In the genomic region with DNA sequence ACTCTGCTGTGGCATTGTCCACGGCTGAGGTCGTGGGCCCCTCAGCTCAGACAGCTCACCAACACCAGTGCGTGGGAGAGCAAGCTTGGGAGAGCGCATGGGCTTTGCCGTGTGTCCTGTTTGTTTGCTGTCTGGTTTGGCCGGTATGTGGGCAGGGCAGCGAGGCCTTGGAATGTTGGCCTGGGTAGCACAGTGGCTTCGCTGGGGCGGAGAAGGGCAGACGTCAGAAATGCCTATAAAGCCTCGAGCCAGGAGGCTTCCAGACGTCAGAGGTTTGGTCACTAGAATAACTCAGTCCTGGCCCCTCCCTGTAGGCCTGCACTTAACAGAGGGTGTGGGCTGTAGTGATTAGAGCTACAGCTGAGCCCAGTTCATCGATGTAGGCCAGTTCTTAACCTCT, we compare ENCODE assay signal across 11 mouse cellular contexts. TPM values are rescaled to one million over a fixed set of nuclear protein-coding genes. Genes with fewer than 3 reads are reported as not detected.
DNase-seq lines count a peak whose midpoint lies in the region; ATAC-seq and TF ChIP-seq lines count a peak whose summit lies in the region.
"Had no signal": no experiment of that assay in that cellular context is flagged by ENCODE, and none has a peak within 500 bp of the region (broad histone marks: within the 10 kb centered on the region; RNA-seq: fewer than 3 reads in every experiment).

No protein-coding gene starts in this region.

- WGBS in heart, adult 2 months, result 35% methylated on average over 13 of the region's 13 CpGs
- WGBS in kidney, embryonic 15.5 days, result 30% methylated on average over 13 of the region's 13 CpGs
- WGBS in forebrain, embryonic 14.5 days, result 68% methylated on average over 13 of the region's 13 CpGs

- peak; percentile 8 to 21 for DNase-seq in heart, adult 2 months
- no peak for DNase-seq in heart, postnatal 36 days
- peak; percentile 11 to 15 for DNase-seq in adrenal gland, postnatal 36 days
- peak; percentile 56 for DNase-seq in lung, postnatal 36 days
- DNase-seq in right cerebral cortex, postnatal 14 days, result no peak
- no peak for DNase-seq in forebrain, embryonic 14.5 days (ENCODE audit: low spot score)
- DNase-seq in retina, embryonic 14.5 days (ENCODE audit: low spot score), result no peak

- H3K27ac ChIP-seq in heart, adult 2 months, result no peak overlapping the region
- H3K27ac ChIP-seq in kidney, embryonic 15.5 days, result no peak overlapping the region
- H3K27ac ChIP-seq in forebrain, embryonic 14.5 days (ENCODE audit: low read depth, low read length), result no peak overlapping the region
- H3K27ac ChIP-seq: hindbrain, embryonic 15.5 days; neural tube, embryonic 15.5 days had no signal

- ATAC-seq in kidney, embryonic 15.5 days (replicated peaks; ENCODE audit: low FRiP score), result peak; percentile 50
- no peak for ATAC-seq in forebrain, embryonic 14.5 days

- H3K4me2 ChIP-seq in kidney, embryonic 15.5 days, result no peak overlapping the region
- H3K4me2 ChIP-seq in forebrain, embryonic 14.5 days (ENCODE audit: low read length), result no peak overlapping the region
- H3K4me2 ChIP-seq: hindbrain, embryonic 15.5 days; neural tube, embryonic 15.5 days had no signal

- no peak overlapping the region for H3K4me3 ChIP-seq in heart, adult 2 months
- no peak overlapping the region for H3K4me3 ChIP-seq in kidney, embryonic 15.5 days (replicated peaks)
- no peak overlapping the region for H3K4me3 ChIP-seq in forebrain, embryonic 14.5 days (ENCODE audit: low read depth, low read length)
- H3K4me3 ChIP-seq: hindbrain, embryonic 15.5 days; neural tube, embryonic 15.5 days had no signal

- H3K79me2 ChIP-seq in heart, adult 2 months (replicated peaks; ENCODE audit: control insufficient read depth, insufficient read depth, low read length), result no peaks in the 10 kb centered on the region

- TF ChIP-seq CTCF in heart, adult 2 months (IDR thresholded peaks at IDR 0.05), result no peak

- no peak overlapping the region for H3K9ac ChIP-seq in heart, adult 2 months (ENCODE audit: low read depth, low read length)
- H3K9ac ChIP-seq in kidney, embryonic 15.5 days, result no peak overlapping the region
- no peak overlapping the region for H3K9ac ChIP-seq in forebrain, embryonic 14.5 days (ENCODE audit: low read length)
- H3K9ac ChIP-seq: hindbrain, embryonic 15.5 days; neural tube, embryonic 15.5 days had no signal

- H3K9me3 ChIP-seq in kidney, embryonic 15.5 days (replicated peaks), result no peaks in the 10 kb centered on the region
- H3K9me3 ChIP-seq in forebrain, embryonic 14.5 days (replicated peaks; ENCODE audit: control insufficient read depth, low read length), result no peaks in the 10 kb centered on the region
- H3K9me3 ChIP-seq: hindbrain, embryonic 15.5 days; neural tube, embryonic 15.5 days had no signal

- H3K4me1 ChIP-seq in heart, adult 2 months (ENCODE audit: control insufficient read depth, insufficient read depth, low read length), result no peaks in the 10 kb centered on the region
- peaks cover 11% of the 10 kb centered on the region for H3K4me1 ChIP-seq in kidney, embryonic 15.5 days
- H3K4me1 ChIP-seq in forebrain, embryonic 14.5 days (ENCODE audit: control insufficient read depth, insufficient read depth, low read length), result no peaks in the 10 kb centered on the region
- H3K4me1 ChIP-seq: hindbrain, embryonic 15.5 days had no signal

- no peaks in the 10 kb centered on the region for H3K36me3 ChIP-seq in heart, adult 2 months (ENCODE audit: control insufficient read depth, insufficient read depth, low read length)
- H3K36me3 ChIP-seq in kidney, embryonic 15.5 days, result no peaks in the 10 kb centered on the region
- no peaks in the 10 kb centered on the region for H3K36me3 ChIP-seq in forebrain, embryonic 14.5 days (ENCODE audit: control insufficient read depth, insufficient read depth, low read length)
- H3K36me3 ChIP-seq: hindbrain, embryonic 15.5 days; neural tube, embryonic 15.5 days had no signal

- no peak for TF ChIP-seq POLR2A in heart, adult 2 months (IDR thresholded peaks at IDR 0.05; ENCODE audit: insufficient read depth, low read depth, low read length)

- no peak for TF ChIP-seq EP300 in heart, adult 2 months (IDR thresholded peaks at IDR 0.05; ENCODE audit: insufficient read depth, low read depth, low read length)

- intact Hi-C loops in heart, adult 2 months (cut with DNase I), result no loop called here
- intact Hi-C loops in heart, postnatal 36 days (cut with DNase I), result no loop called here

- no peaks in the 10 kb centered on the region for H3K27me3 ChIP-seq in heart, adult 2 months (ENCODE audit: control insufficient read depth, insufficient read depth, low read length)
- peaks cover 40% of the 10 kb centered on the region for H3K27me3 ChIP-seq in kidney, embryonic 15.5 days
- no peaks in the 10 kb centered on the region for H3K27me3 ChIP-seq in forebrain, embryonic 14.5 days (replicated peaks; ENCODE audit: control insufficient read depth, insufficient read depth, low read length)
- H3K27me3 ChIP-seq: hindbrain, embryonic 15.5 days; neural tube, embryonic 15.5 days had no signal

RNA-seq across cellular contexts. Expression of gene Glis1, which starts 33.9 kb away (rescaled TPM):
- under 1 TPM; 0.30 to 0.52 TPM for total RNA-seq in heart, adult 2 months (2021)
- 0.18 and 0.29 TPM in 2 replicates for polyA plus RNA-seq in heart, adult 2 months (2012; rRNA removed)
- under 1 TPM in 1 of 2 experiments, not detected in 1; 0.28 TPM for total RNA-seq in heart, postnatal 36 days (2021)
- total RNA-seq in adrenal gland, postnatal 36 days (2021), result under 1 TPM; 0.43 to 0.93 TPM
- polyA plus RNA-seq in kidney, embryonic 15.5 days (2015; fragmentation: Nextera tagmentation; extraction: Ambion mirVana), result 5.0 and 6.4 TPM in 2 replicates
- polyA plus RNA-seq in forebrain, embryonic 14.5 days (2014; fragmentation: Nextera tagmentation; extraction: Ambion mirVana), result 0.27 and 0.40 TPM in 2 replicates
- total RNA-seq: liver, adult 2 months had no signal

Comparison
In these comparisons a context has a peak if more than half of its experiments do, and no peak if none do; other contexts are left out.
1. DNase-seq: peak in heart, adult 2 months (2 of 2), adrenal gland, postnatal 36 days (2 of 2) and lung, postnatal 36 days (single experiment); none in heart, postnatal 36 days (0 of 2), right cerebral cortex, postnatal 14 days (single experiment), forebrain, embryonic 14.5 days (single experiment) and retina, embryonic 14.5 days (single experiment).